Mouse (Mus musculus) bone marrow macrophage, adult 2 months (primary cell): ENCODE results near the gene Tenm4.

Experiments
- CTCF ChIP-seq: IDR thresholded peaks from 2 replicates; pipeline ENCODE4 v1.5.1; 2012; ENCODE audit warnings: low read depth, mild to moderate bottlenecking, low read length, moderate library complexity
- POLR2A ChIP-seq: IDR thresholded peaks from 2 replicates; pipeline ENCODE4 v1.6.1; 2012; ENCODE audit warnings: mild to moderate bottlenecking, low read depth, low read length, borderline replicate concordance

DNA sequence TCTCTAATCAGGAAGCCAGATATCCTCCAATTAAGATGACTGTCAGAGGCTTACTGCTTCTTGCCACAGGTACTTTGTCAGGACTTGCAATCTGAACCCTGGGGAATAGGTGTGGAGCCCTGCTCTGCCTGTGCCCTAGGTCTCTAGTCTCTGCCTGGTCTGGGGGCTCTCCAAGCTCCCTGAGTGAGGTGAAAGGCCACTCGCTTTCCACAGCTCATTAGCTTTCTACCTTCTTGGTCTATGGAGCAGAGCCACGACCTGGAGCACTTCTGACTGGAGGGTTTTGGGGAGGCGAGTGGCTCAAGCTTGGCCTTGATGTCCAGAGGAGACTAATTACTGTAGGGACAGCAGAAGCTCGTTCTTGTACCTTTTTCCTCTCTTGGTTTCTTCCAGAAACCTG is 617.1 kb downstream of the Tenm4 start:
- TF ChIP-seq POLR2A (no peak), CTCF (no peak)
